Mouse (Mus musculus) stomach, postnatal 0 days (tissue): Measurements from ENCODE around the gene Prpsap1.

ENCODE experiments used
- CTCF ChIP-seq: IDR thresholded peaks from 2 replicates; pipeline ENCODE4 v1.5.1; 2016; ENCODE audit warnings: antibody characterized with exemption, low read depth, mild to moderate bottlenecking, moderate library complexity
- EP300 ChIP-seq: optimal IDR thresholded peaks from 2 replicates; pipeline ENCODE3; 2016; ENCODE audit warnings: antibody characterized with exemption

DNA sequence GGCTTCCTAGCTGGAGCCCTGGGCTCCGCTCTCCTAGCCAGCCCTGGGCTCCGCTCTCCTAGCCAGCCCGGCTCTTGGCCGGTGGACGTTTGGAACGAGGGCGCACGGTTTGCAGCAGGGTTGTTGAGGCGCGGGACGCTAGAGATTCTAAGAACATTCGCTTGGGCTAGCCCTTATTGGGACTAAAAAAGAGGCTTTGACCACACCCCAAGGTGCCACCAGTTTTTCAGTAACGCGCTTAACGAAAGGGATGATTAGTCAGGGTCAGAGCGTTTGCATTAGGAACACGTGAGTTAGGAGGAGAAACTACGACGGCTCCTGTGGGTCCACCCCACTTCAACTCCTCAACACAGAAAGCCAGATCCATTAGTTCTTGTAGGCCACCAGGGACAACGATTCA is 27.9 kb downstream of the Prpsap1 start, which contains the start of gene Qrich2:
- TF ChIP-seq EP300 (no peak), CTCF (no peak)
